Mouse (Mus musculus) lung, postnatal 25 days (tissue): ENCODE results near the gene Pdpr.
"Not testable (repeated sequence)": the region's sequence is repeated elsewhere in the genome, so short reads cannot be mapped to it uniquely, and the experiment has no call there.

Source experiments
- DNase-seq: peaks from one replicate; pipeline ENCODE4 v3.0.0; 2022; ENCODE audit warnings: low spot score

The Pdpr gene

GRCm38 (mm10) chr8:111093865-111094718 is at the start of gene Pdpr:
Gene Pdpr, plus strand, starts transcription at chr8:111094630.
- peak; percentile 93 for DNase-seq

GRCm38 (mm10) chr8:111048694-111049093 is 45.7 kb upstream of the Pdpr start:
- DNase-seq, result no peak

GRCm38 (mm10) chr8:111049106-111049505 is 45.3 kb upstream of the Pdpr start:
- no peak for DNase-seq

GRCm38 (mm10) chr8:111053827-111054518 is 40.5 kb upstream of the Pdpr start:
- no peak for DNase-seq

GRCm38 (mm10) chr8:111055031-111055634 is 39.3 kb upstream of the Pdpr start:
- DNase-seq, result no peak

GRCm38 (mm10) chr8:111055661-111056060 is 38.8 kb upstream of the Pdpr start:
- no peak for DNase-seq

- DNase-seq, result peak; percentile 93
These were observed 38.2 kb upstream of the Pdpr start, which contains the start of gene Exosc6 for GRCm38 (mm10) chr8:111056158-111056663. Gene Exosc6, plus strand, starts transcription at chr8:111056339.

- DNase-seq, result no peak
These were observed 37.6 kb upstream of the Pdpr start for GRCm38 (mm10) chr8:111056691-111057293.

- DNase-seq, result no peak
These were observed 35.4 kb upstream of the Pdpr start for GRCm38 (mm10) chr8:111058946-111059572.

GRCm38 (mm10) chr8:111061688-111062071 is 32.8 kb upstream of the Pdpr start:
- no peak for DNase-seq

GRCm38 (mm10) chr8:111062072-111062757 is 32.2 kb upstream of the Pdpr start:
- DNase-seq, result peak; percentile 86

- DNase-seq, result no peak
These were observed 31.5 kb upstream of the Pdpr start for GRCm38 (mm10) chr8:111062893-111063292.

- no peak for DNase-seq
These were observed 28.1 kb upstream of the Pdpr start for GRCm38 (mm10) chr8:111066308-111066707.

GRCm38 (mm10) chr8:111067439-111067838 is 27.0 kb upstream of the Pdpr start:
- DNase-seq, result no peak

- not testable (repeated sequence) for DNase-seq
These were observed 25.8 kb upstream of the Pdpr start for GRCm38 (mm10) chr8:111068660-111069059.

GRCm38 (mm10) chr8:111075926-111076325 is 18.5 kb upstream of the Pdpr start:
- DNase-seq, result no peak

GRCm38 (mm10) chr8:111079461-111079860 is 15.0 kb upstream of the Pdpr start:
- DNase-seq, result no peak

GRCm38 (mm10) chr8:111079861-111080271 is 14.6 kb upstream of the Pdpr start:
- DNase-seq, result no peak

- DNase-seq, result no peak
These were observed 12.7 kb upstream of the Pdpr start for GRCm38 (mm10) chr8:111081580-111082258.

- DNase-seq, result not testable (repeated sequence)
These were observed 10.5 kb upstream of the Pdpr start for GRCm38 (mm10) chr8:111083936-111084335.
